Mouse (Mus musculus) neutrophil, adult 5-6 weeks (primary cell): ENCODE results near the gene BC003965. TPM values are rescaled to one million over a fixed set of nuclear protein-coding genes. Genes with fewer than 3 reads are reported as not detected.

Experiments used
- ATAC-seq: fragments of 151-379, 151-347 bp; 2 replicates; pipeline ENCODE4 v1.8.0; 2017; ENCODE audit warnings: mild to moderate bottlenecking, moderate TSS enrichment; ENCODE audit not compliant: insufficient number of reproducible peaks, poor library complexity, low FRiP score, severe bottlenecking; ENCODE audit errors: extremely low read depth
- total RNA-seq: library from RNA; stranded (forward); fragments of 200-1000 nt; gene quantifications from 2 replicates; pipeline ENCODE4 v1.2.3, GENCODE M21; 2017

The BC003965 gene
- total RNA-seq = 6.8 TPM in 2 replicates

- peak; percentile 94 for ATAC-seq
Observed at GRCm38 (mm10) chr17:25184129-25184691, at the start of gene BC003965. TSS of gene BC003965 (plus strand) at chr17:25184554.

- no peak for ATAC-seq
Observed at GRCm38 (mm10) chr17:25135622-25136021, 48.7 kb upstream of the BC003965 start.

- no peak for ATAC-seq
Observed at GRCm38 (mm10) chr17:25138803-25139202, 45.6 kb upstream of the BC003965 start.

DNA sequence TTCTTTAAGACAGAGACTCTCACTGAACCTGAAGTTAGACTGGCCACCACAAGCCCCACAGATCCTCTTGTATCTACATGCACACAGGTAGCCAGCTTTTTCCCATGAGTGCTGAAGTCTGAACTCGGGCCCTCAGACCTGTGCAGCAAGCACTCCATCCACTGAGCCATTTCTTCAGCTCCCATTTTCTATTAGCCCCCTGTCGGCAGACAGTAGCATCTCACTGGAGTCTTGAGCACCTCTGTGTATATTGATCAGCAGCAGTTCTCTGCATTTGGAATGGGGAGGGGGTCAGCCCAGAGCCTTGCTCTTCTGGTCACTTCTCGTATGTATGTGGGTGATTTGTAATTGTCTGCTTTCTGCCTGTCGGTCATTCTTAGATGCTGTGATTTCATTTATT lies 44.4 kb upstream of the BC003965 start:
- no peak for ATAC-seq

DNA sequence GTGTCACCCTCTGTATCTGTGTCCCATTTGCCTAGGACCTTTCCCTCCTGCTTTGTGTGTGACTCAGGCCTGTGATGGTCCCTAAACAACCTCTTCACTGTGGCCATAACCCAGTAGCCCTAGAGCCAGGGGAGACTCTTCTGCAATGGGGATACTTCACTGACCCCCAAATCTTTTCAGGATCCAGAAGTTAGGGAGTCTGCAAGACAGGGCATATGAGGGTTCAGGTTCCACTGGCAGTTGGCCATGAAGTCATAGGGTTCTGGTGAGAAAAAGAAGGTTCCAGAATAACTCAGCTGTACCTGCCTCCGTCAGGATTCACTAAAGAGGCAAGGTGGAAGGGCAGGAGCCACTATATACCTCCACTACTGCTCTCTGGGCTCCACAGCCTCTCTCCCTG lies 22.2 kb upstream of the BC003965 start, which contains the start of gene Ccdc154:
TSS of gene Ccdc154 (plus strand) at position 301 of the 400 bp plus-strand sequence.
- ATAC-seq = no peak

DNA sequence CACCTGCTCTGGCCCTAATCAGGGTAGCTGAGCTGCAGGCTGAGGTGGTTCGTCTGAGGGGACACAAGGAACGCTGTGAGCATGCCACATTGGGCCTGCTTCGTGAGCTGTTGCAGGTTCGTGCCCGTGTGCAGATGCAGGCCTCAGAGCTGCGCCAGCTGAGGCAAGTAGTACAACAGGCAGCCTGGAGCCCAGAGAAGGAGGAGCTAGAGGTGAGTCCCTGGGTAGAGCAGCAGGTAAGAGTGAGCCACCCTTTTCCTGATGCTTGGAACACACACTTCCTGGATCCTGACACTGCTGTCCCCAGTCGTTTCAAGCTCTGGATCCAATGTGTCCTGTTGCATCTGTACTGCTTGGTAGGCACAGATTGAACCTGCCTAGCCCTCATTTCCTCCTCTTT lies 21.0 kb upstream of the BC003965 start:
- no peak for ATAC-seq

DNA sequence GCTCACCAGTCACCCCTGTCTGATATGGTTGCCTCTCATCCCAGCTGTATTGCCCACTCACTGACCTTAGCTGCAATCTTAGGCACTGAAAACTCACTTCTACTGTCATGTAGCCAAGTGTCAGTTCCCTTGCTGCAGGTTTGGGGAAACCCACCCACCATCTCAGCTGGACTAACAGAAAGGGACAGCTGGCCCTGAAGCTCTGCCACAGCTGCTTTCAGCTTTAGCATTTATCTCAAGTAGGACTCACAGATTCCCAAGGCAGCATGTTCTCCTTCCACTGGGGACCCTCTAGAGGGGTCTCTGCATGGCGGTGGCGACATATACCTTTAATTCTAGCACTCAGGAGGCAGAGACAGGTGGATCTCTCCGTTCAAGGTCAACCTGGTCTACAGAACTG lies 19.6 kb upstream of the BC003965 start:
- no peak for ATAC-seq

DNA sequence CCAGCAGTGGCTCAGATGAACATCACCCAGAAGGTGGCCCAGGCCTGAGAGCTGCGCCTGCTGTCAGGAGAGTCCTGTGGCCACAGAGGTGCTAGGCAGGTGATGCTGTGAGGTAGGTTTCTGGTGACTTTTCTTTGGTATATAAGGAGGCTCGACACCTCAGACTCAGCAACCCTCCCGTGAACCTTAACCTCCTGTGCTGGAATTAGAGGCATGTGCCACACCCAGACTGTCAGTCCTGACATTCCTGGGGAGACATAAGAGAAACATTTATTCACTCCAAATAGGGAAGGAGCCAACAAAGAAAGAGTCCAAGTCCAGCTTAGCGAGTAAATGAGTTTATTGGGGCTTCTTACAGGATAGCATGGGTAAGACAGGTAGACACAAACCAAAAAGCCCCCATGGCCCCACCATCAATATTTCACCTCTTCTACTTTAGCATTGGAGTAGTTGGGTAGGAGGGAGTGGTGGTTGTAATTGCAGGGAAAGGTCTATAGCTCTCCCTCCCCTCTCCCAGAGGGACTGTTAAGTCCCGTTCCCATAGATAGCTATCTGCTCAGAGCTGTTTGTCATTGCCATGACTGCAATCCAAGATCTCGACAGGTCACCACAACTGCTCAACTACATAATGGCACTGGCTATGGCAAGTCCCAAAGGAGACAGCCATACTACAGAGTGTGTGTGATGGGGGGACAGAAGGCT lies 18.2 kb upstream of the BC003965 start:
- ATAC-seq = no peak

DNA sequence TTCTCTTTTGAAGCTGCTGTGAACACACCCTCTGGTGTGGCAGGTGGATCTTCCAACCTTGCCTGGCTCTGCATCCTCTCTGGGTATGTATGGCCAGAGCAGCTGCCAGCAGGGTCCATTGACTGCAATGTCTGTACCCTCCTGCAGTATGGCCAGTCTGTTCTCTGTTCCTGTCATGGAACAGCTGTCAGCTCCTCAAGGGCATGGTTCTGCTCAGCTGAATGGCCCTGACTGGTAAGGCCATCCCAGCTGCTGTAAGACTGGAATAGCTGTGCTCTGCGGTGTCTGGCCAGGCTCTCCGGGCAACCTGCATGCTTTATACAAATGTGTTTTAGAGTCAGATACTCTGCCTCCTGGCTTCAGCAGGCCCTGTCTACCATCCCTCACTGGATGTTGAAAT lies 14.6 kb upstream of the BC003965 start:
- ATAC-seq = no peak

- no peak for ATAC-seq
Observed at GRCm38 (mm10) chr17:25172558-25172957, 11.8 kb upstream of the BC003965 start.

DNA sequence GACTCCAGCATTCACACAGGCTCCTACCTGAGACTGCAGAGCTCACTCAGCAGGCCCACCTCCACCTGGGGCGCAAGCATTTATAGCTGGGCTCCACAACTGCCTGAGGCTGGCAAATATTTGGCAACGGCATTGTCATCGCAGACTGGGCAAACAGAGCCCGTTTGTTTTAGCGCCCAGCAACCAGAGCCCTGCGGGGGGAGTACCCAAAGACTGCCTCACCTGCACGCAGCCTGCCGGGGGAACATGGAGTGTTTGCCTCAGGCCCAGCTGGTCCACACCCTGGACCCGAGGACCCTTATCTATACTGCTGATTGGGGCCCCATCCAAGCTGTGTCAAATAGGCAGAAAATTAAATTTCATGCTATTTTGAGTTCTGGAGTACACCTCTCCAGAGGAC lies 8.9 kb upstream of the BC003965 start, which contains the start of gene Gm38655:
TSS of gene Gm38655 (minus strand) at position 61 of the 400 bp plus-strand sequence.
- no peak for ATAC-seq

DNA sequence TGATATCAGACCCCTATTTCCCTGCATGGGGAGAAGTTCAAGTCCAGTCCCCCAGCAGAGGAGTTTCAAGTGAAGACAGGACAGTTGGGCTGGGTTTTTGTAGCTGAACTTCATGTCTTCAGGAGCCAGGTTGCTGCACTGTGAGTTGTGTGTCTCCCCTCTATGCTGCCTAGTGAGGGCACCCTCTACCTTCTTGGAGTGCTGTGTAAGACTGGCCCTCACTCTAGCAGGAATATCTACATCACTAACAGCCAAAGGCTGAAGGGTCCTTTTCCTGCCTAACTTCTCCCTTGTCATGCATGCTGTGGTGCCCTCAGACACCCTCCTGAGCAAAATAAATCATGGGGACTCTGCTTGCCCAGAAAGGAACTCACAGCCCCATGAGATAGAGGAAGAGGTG lies 1.1 kb upstream of the BC003965 start:
- ATAC-seq = no peak

DNA sequence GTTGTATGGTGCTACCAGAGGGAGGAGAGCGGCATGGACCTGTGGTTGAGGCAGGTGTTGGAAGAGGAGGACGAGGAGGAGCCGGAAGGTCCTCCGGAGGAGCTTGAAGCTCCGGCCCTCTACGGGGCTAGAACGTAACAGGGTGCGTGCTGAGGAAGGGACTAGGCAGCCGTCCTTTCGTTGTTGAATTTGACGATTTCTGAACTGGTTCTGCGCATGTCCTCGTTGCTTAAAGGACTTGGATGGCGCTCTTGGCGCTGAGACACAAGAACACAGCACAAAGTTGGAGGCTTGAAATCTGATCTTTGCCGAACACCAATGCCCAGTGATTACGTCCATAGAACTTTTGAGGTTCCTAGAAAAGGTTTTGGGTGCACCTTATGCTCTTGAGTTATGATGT lies 607 bp downstream of the BC003965 start:
- ATAC-seq = no peak

- no peak for ATAC-seq
Observed at GRCm38 (mm10) chr17:25187784-25188149, 3.4 kb downstream of the BC003965 start.

GRCm38 (mm10) chr17:25188150-25189031 lies 4.0 kb downstream of the BC003965 start, which contains the start of gene Unkl:
TSS of gene Unkl (plus strand) at chr17:25188397.
- ATAC-seq = no peak

DNA sequence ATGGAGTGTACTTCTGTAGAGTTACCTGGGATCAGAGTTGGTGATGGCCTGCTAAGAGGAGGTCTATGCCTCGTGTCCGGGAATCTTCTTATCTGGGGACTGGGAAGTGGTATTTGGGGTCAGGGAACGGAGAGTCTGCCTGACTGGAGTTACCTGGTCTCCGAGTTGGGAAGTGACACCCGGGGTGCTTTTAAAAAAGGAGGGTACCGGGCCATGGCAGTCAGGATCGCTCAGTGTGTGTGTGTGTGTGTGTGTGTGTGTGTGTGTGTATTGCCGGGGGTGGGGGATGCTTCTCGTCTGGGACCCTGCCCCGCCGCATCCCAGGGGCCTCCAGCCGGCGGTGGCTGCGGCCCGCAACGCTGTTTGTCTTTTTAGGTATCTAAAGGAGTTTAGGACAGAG lies 4.7 kb downstream of the BC003965 start:
- ATAC-seq = no peak

DNA sequence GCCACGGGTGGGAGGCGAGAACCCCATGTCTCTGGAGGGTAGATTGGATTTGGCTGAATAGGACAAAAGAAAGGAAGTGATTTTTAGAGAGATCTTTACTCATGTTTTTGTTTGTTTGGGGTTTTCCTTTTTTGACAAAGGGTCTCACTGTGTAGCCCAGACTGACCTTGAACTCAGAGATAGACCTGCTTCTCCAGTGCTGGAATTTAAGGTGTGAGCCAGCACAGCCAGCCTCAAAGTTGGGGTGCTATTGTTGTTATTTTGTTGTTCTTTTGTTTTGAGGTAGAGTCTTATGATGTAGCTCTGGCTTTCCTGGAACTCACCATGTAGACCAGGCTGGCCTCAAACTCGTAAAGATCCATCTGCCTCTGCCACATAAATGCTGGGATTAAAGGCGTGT lies 18.0 kb downstream of the BC003965 start:
- ATAC-seq = no peak

GRCm38 (mm10) chr17:25210006-25210405 lies 25.7 kb downstream of the BC003965 start:
- ATAC-seq = no peak

GRCm38 (mm10) chr17:25210680-25211466 lies 26.5 kb downstream of the BC003965 start:
- ATAC-seq = no peak
